ENCODE assay signal across 9 mouse cellular contexts in genomic region chr2:118676839-118677741, GRCm38 (mm10). TPM values are rescaled to one million over a fixed set of nuclear protein-coding genes. Genes with fewer than 3 reads are reported as not detected.
DNase-seq lines count a peak whose midpoint lies in the region; ATAC-seq lines count a peak whose summit lies in the region.
"Had no signal": no experiment of that assay in that cellular context is flagged by ENCODE, and none has a peak within 500 bp of the region (broad histone marks: within the 10 kb centered on the region; RNA-seq: fewer than 3 reads in every experiment).

No protein-coding gene starts in this region.

- DNase-seq in cerebellum, postnatal 25 days, result peak; percentile 27 to 39
- DNase-seq in cerebellum, adult 11 months, result no peak
- DNase-seq in CD4-positive, CD25-positive, alpha-beta regulatory T cell, adult 2 months (ENCODE audit: low read depth, low spot score), result peak; percentile 41
- no peak for DNase-seq in embryonic facial prominence, embryonic 11.5 days (ENCODE audit: low spot score)
- peak; percentile 56 for DNase-seq in hindbrain, embryonic 11.5 days (ENCODE audit: low spot score)
- no peak for DNase-seq in left cerebral cortex, postnatal 14 days (ENCODE audit: low spot score in 2 of 2)

- peaks cover 44% of the 10 kb centered on the region for H3K27me3 ChIP-seq in embryonic facial prominence, embryonic 11.5 days (ENCODE audit: control insufficient read depth, insufficient read depth, low read length)
- peaks cover 51% of the 10 kb centered on the region for H3K27me3 ChIP-seq in hindbrain, embryonic 11.5 days (ENCODE audit: control insufficient read depth, insufficient read depth, low read length)
- peaks cover 90% of the 10 kb centered on the region for H3K27me3 ChIP-seq in liver, embryonic 12.5 days (replicated peaks)
- H3K27me3 ChIP-seq in neural tube, embryonic 12.5 days (replicated peaks), result peaks cover 73% of the 10 kb centered on the region

- under 1% methylated on average over 73 of the region's 89 CpGs for WGBS in embryonic facial prominence, embryonic 11.5 days
- under 1% methylated on average over 77 of the region's 89 CpGs for WGBS in hindbrain, embryonic 11.5 days
- WGBS in liver, embryonic 12.5 days (ENCODE audit: insufficient replicate concordance), result 2% methylated on average over 88 of the region's 89 CpGs
- WGBS in neural tube, embryonic 12.5 days, result 1% methylated on average over 86 of the region's 89 CpGs

- no peaks in the 10 kb centered on the region for H3K36me3 ChIP-seq in embryonic facial prominence, embryonic 11.5 days (replicated peaks; ENCODE audit: control insufficient read depth, insufficient read depth, low read depth, low read length)
- no peaks in the 10 kb centered on the region for H3K36me3 ChIP-seq in hindbrain, embryonic 11.5 days (ENCODE audit: control insufficient read depth, insufficient read depth, low read length)
- H3K36me3 ChIP-seq in liver, embryonic 12.5 days, result no peaks in the 10 kb centered on the region
- no peaks in the 10 kb centered on the region for H3K36me3 ChIP-seq in neural tube, embryonic 12.5 days

- peak overlapping the region; percentile 89 for H3K4me2 ChIP-seq in embryonic facial prominence, embryonic 11.5 days (ENCODE audit: low read depth, low read length)
- peak overlapping the region; percentile 95 for H3K4me2 ChIP-seq in hindbrain, embryonic 11.5 days (replicated peaks; ENCODE audit: low read depth, low read length)
- peak overlapping the region; percentile 95 for H3K4me2 ChIP-seq in liver, embryonic 12.5 days
- peak overlapping the region; percentile 89 for H3K4me2 ChIP-seq in neural tube, embryonic 12.5 days (replicated peaks)

- H3K9ac ChIP-seq in embryonic facial prominence, embryonic 11.5 days (replicated peaks; ENCODE audit: low read length), result peak overlapping the region; percentile 40
- peak overlapping the region; percentile 45 for H3K9ac ChIP-seq in hindbrain, embryonic 11.5 days (ENCODE audit: low read depth, low read length)
- peak overlapping the region; percentile 58 for H3K9ac ChIP-seq in liver, embryonic 12.5 days
- peak overlapping the region; percentile 58 for H3K9ac ChIP-seq in neural tube, embryonic 12.5 days

- no peak overlapping the region for H3K27ac ChIP-seq in embryonic facial prominence, embryonic 11.5 days (replicated peaks; ENCODE audit: low read depth, low read length)
- no peak overlapping the region for H3K27ac ChIP-seq in hindbrain, embryonic 11.5 days (ENCODE audit: low read depth, low read length)
- no peak overlapping the region for H3K27ac ChIP-seq in liver, embryonic 12.5 days
- no peak overlapping the region for H3K27ac ChIP-seq in neural tube, embryonic 12.5 days

- H3K4me3 ChIP-seq in embryonic facial prominence, embryonic 11.5 days (ENCODE audit: low read depth, low read length), result peak overlapping the region; percentile 43
- H3K4me3 ChIP-seq in hindbrain, embryonic 11.5 days (ENCODE audit: low read depth, low read length), result peak overlapping the region; percentile 42
- peak overlapping the region; percentile 60 for H3K4me3 ChIP-seq in liver, embryonic 12.5 days
- peak overlapping the region; percentile 42 for H3K4me3 ChIP-seq in neural tube, embryonic 12.5 days

- ATAC-seq in embryonic facial prominence, embryonic 11.5 days (replicated peaks; ENCODE audit: insufficient number of reproducible peaks, low FRiP score, low TSS enrichment, low read depth), result peak; percentile 42; the same call in 1 of the 2 replicates
- peak; percentile 35; the same call in 1 of the 2 replicates for ATAC-seq in hindbrain, embryonic 11.5 days (ENCODE audit: low FRiP score)
- ATAC-seq in liver, embryonic 12.5 days, result peak; percentile 44
- ATAC-seq in neural tube, embryonic 12.5 days (ENCODE audit: low FRiP score, low read depth), result peak; percentile 48; the same call in 1 of the 2 replicates

- H3K4me1 ChIP-seq in embryonic facial prominence, embryonic 11.5 days (ENCODE audit: control insufficient read depth, insufficient read depth, low read length), result peaks cover 3% of the 10 kb centered on the region; the same call in 1 of the 2 replicates
- H3K4me1 ChIP-seq in hindbrain, embryonic 11.5 days (replicated peaks; ENCODE audit: control insufficient read depth, insufficient read depth, low read length), result peaks cover 5% of the 10 kb centered on the region; the same call in 1 of the 2 replicates
- H3K4me1 ChIP-seq in liver, embryonic 12.5 days, result peaks cover 20% of the 10 kb centered on the region
- peaks cover 12% of the 10 kb centered on the region for H3K4me1 ChIP-seq in neural tube, embryonic 12.5 days

- no peaks in the 10 kb centered on the region for H3K9me3 ChIP-seq in embryonic facial prominence, embryonic 11.5 days (replicated peaks; ENCODE audit: control insufficient read depth, low read length)
- no peaks in the 10 kb centered on the region for H3K9me3 ChIP-seq in hindbrain, embryonic 11.5 days (ENCODE audit: control insufficient read depth, low read length)
- H3K9me3 ChIP-seq in liver, embryonic 12.5 days (replicated peaks), result no peaks in the 10 kb centered on the region
- H3K9me3 ChIP-seq in neural tube, embryonic 12.5 days, result no peaks in the 10 kb centered on the region

- intact Hi-C loops in left cerebral cortex, postnatal 14 days (cut with DNase I), result no loop called here

RNA-seq across cellular contexts. Expression of gene Pak6, which starts 14.0 kb away (rescaled TPM):
- 0.50 and 0.92 TPM in 2 replicates for polyA plus RNA-seq in embryonic facial prominence, embryonic 11.5 days (2014; fragmentation: Nextera tagmentation; extraction: Ambion mirVana)
- 1.5 and 2.0 TPM in 2 replicates for polyA plus RNA-seq in hindbrain, embryonic 11.5 days (2014; fragmentation: Nextera tagmentation; extraction: Ambion mirVana)
- 1.4 and 1.9 TPM in 2 replicates for polyA plus RNA-seq in liver, embryonic 12.5 days (2016; fragmentation: Nextera tagmentation; extraction: Ambion mirVana)
- polyA plus RNA-seq in neural tube, embryonic 12.5 days (2016; fragmentation: Nextera tagmentation; extraction: Ambion mirVana), result 4.7 and 5.7 TPM in 2 replicates
- total RNA-seq in left cerebral cortex, postnatal 14 days (2021), result 100 to 1,000 TPM; 117 to 122 TPM

RNA-seq across cellular contexts. Expression of gene Ankrd63, which starts 26.7 kb away (rescaled TPM):
- 0.04 TPM in 1 of 2 replicates, not detected in the other for polyA plus RNA-seq in embryonic facial prominence, embryonic 11.5 days (2014; fragmentation: Nextera tagmentation; extraction: Ambion mirVana)
- polyA plus RNA-seq in hindbrain, embryonic 11.5 days (2014; fragmentation: Nextera tagmentation; extraction: Ambion mirVana), result not detected in 2 replicates
- polyA plus RNA-seq in liver, embryonic 12.5 days (2016; fragmentation: Nextera tagmentation; extraction: Ambion mirVana), result 0.07 TPM in 1 of 2 replicates, not detected in the other
- polyA plus RNA-seq in neural tube, embryonic 12.5 days (2016; fragmentation: Nextera tagmentation; extraction: Ambion mirVana), result not detected in 2 replicates
- total RNA-seq in left cerebral cortex, postnatal 14 days (2021), result 10 to 100 TPM; 15.7 to 17.3 TPM

RNA-seq across cellular contexts. Expression of gene Plcb2, which starts 51.1 kb away (rescaled TPM):
- 0.22 and 0.40 TPM in 2 replicates for polyA plus RNA-seq in embryonic facial prominence, embryonic 11.5 days (2014; fragmentation: Nextera tagmentation; extraction: Ambion mirVana)
- 0.32 and 0.43 TPM in 2 replicates for polyA plus RNA-seq in hindbrain, embryonic 11.5 days (2014; fragmentation: Nextera tagmentation; extraction: Ambion mirVana)
- polyA plus RNA-seq in liver, embryonic 12.5 days (2016; fragmentation: Nextera tagmentation; extraction: Ambion mirVana), result 2.5 and 2.6 TPM in 2 replicates
- polyA plus RNA-seq in neural tube, embryonic 12.5 days (2016; fragmentation: Nextera tagmentation; extraction: Ambion mirVana), result 0.41 and 1.1 TPM in 2 replicates
- 1 to 10 TPM; 2.4 to 2.8 TPM for total RNA-seq in left cerebral cortex, postnatal 14 days (2021)
- polyA plus RNA-seq: C2C12 had no signal

Comparison
In these comparisons a context has a peak if more than half of its experiments do, and no peak if none do; other contexts are left out.
1. DNase-seq: peak in cerebellum, postnatal 25 days (2 of 2), CD4-positive, CD25-positive, alpha-beta regulatory T cell, adult 2 months (single experiment) and hindbrain, embryonic 11.5 days (single experiment); none in cerebellum, adult 11 months (single experiment), embryonic facial prominence, embryonic 11.5 days (single experiment) and left cerebral cortex, postnatal 14 days (0 of 2).
2. Peak in every context shown above with its lines, with median percentiles within 50 percentile points of each other: ATAC-seq, H3K4me2 ChIP-seq, H3K4me3 ChIP-seq and H3K9ac ChIP-seq.